Mouse (Mus musculus) embryonic fibroblast, embryonic 13.5 days (primary cell): Measurements from ENCODE around the gene Ces3a.

Experiments used
- CTCF ChIP-seq: IDR thresholded peaks from 2 replicates; pipeline ENCODE4 v1.5.1; 2011; ENCODE audit warnings: mild to moderate bottlenecking, control low read depth, low read length, moderate library complexity, borderline replicate concordance; ENCODE audit not compliant: insufficient read depth
- POLR2A ChIP-seq: IDR thresholded peaks from 2 replicates; pipeline ENCODE4 v1.6.1; 2011; ENCODE audit warnings: low read depth, mild to moderate bottlenecking, control low read depth, low read length, moderate library complexity

- TF ChIP-seq CTCF (no peak), POLR2A (no peak)
Measured at GRCm38 (mm10) chr8:105014391-105014790, 34.0 kb upstream of the Ces3a start.
